7 mouse cellular contexts compared by ENCODE assay signal in the genomic region with DNA sequence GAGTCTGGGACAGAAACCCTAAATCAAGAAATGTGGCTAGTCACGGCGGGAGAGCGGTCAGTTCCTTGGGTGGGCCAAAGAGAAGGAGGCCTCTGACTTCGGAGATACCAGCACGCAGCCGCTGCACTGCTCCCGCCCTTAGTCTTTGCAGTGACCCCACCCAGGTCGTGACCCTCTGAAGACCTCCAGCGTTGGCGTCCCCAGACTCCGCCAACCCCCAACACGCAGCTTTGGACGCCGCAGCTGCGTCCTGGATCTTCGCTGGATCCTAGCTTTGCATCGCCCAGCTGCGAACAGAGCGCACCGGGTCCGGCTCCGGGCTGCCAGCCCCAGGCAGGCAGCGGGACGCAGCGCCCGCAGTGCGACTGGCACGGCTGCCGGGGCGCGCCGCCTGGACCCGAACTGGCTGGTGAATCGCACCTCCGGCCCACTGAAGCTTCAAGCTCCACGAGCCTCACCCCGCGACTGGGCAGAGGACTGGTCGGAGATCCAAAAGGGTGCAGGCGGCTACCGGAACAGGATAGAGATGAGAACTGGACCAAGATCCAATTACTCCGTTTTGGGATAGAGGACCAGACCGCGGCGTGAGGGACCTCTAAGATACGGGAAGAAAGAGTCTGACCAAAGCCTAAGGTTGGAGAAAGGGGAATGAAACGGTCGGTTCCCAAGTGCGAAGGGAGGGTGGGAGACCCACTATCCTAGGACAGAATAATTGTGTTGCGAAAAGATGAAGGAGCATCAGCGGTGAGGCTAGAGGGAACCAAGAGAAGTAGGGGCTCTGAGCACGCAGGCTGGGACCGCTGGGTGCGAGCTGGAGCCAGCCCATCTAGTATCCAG. TPM values are rescaled to one million over a fixed set of nuclear protein-coding genes. Genes with fewer than 3 reads are reported as not detected.
DNase-seq lines count a peak whose midpoint lies in the region; ATAC-seq lines count a peak whose summit lies in the region.

No protein-coding gene starts in this region.

- 1% methylated on average over 54 of the region's 54 CpGs for WGBS in embryonic facial prominence, embryonic 11.5 days
- 1% methylated on average over 54 of the region's 54 CpGs for WGBS in intestine, embryonic 14.5 days

- H3K27ac ChIP-seq in embryonic facial prominence, embryonic 11.5 days (replicated peaks; ENCODE audit: low read depth, low read length): no peak overlapping the region
- H3K27ac ChIP-seq in intestine, embryonic 14.5 days (ENCODE audit: low read depth): no peak overlapping the region

- H3K9ac ChIP-seq in embryonic facial prominence, embryonic 11.5 days (replicated peaks; ENCODE audit: low read length): no peak overlapping the region
- H3K9ac ChIP-seq in intestine, embryonic 14.5 days (ENCODE audit: low read length): no peak overlapping the region

- H3K4me1 ChIP-seq in embryonic facial prominence, embryonic 11.5 days (ENCODE audit: control insufficient read depth, insufficient read depth, low read length): no peaks in the 10 kb centered on the region
- H3K4me1 ChIP-seq in intestine, embryonic 14.5 days (replicated peaks; ENCODE audit: control insufficient read depth, insufficient read depth, low read length): peaks cover 6% of the 10 kb centered on the region; the same call in 1 of the 2 replicates

- H3K27me3 ChIP-seq in embryonic facial prominence, embryonic 11.5 days (ENCODE audit: control insufficient read depth, insufficient read depth, low read length): peaks cover 39% of the 10 kb centered on the region
- H3K27me3 ChIP-seq in intestine, embryonic 14.5 days (replicated peaks; ENCODE audit: control insufficient read depth, insufficient read depth, low read length): peaks cover 54% of the 10 kb centered on the region

- DNase-seq in left cerebral cortex, postnatal 36 days (ENCODE audit: low spot score in 2 of 2): peak; percentile 32 to 45
- no peak for DNase-seq in left cerebral cortex, postnatal 25 days (ENCODE audit: low spot score in 2 of 2)
- DNase-seq in cerebellum, adult 11 months: peak; percentile 66
- no peak for DNase-seq in embryonic facial prominence, embryonic 11.5 days (ENCODE audit: low spot score)
- peak; percentile 58 for DNase-seq in intestine, embryonic 14.5 days (ENCODE audit: low spot score)

- no peaks in the 10 kb centered on the region for H3K36me3 ChIP-seq in embryonic facial prominence, embryonic 11.5 days (replicated peaks; ENCODE audit: control insufficient read depth, insufficient read depth, low read depth, low read length)
- H3K36me3 ChIP-seq in intestine, embryonic 14.5 days (ENCODE audit: control insufficient read depth, insufficient read depth, low read length): no peaks in the 10 kb centered on the region

- peak overlapping the region; percentile 59 for H3K4me3 ChIP-seq in embryonic facial prominence, embryonic 11.5 days (ENCODE audit: low read depth, low read length)
- peak overlapping the region; percentile 59 for H3K4me3 ChIP-seq in intestine, embryonic 14.5 days (ENCODE audit: low read depth, low read length)

- H3K9me3 ChIP-seq in embryonic facial prominence, embryonic 11.5 days (replicated peaks; ENCODE audit: control insufficient read depth, low read length): no peaks in the 10 kb centered on the region
- H3K9me3 ChIP-seq in intestine, embryonic 14.5 days (ENCODE audit: control insufficient read depth, low read length): no peaks in the 10 kb centered on the region

- intact Hi-C loops in left cerebral cortex, postnatal 36 days (cut with DNase I): loop anchor here (5.0 kb wide), 2 partner anchors 80 kb away; partner anchors contain the start of gene Fam193a
- intact Hi-C loops in left cerebral cortex, postnatal 25 days (cut with DNase I): no loop called here

- no peak for ATAC-seq in embryonic facial prominence, embryonic 11.5 days (replicated peaks; ENCODE audit: insufficient number of reproducible peaks, low FRiP score, low TSS enrichment, low read depth)
- ATAC-seq in intestine, embryonic 14.5 days (replicated peaks; ENCODE audit: low FRiP score, low TSS enrichment, low read depth): no peak
- ATAC-seq in monocyte, adult 5-6 weeks (replicated peaks; ENCODE audit: insufficient number of reproducible peaks, low FRiP score, low TSS enrichment, poor library complexity, severe bottlenecking): peak; percentile 23; the same call in 1 of the 2 replicates
- ATAC-seq in erythroid progenitor cell, adult 5-6 weeks (replicated peaks; ENCODE audit: low FRiP score, poor library complexity, severe bottlenecking): no peak

- peak overlapping the region; percentile 95 for H3K4me2 ChIP-seq in embryonic facial prominence, embryonic 11.5 days (ENCODE audit: low read depth, low read length)
- peak overlapping the region; percentile 90 for H3K4me2 ChIP-seq in intestine, embryonic 14.5 days (ENCODE audit: low read length)

RNA-seq across cellular contexts. Expression of gene Zfyve28, which starts 1.0 kb away (rescaled TPM):
- 10 to 100 TPM; 53.1 to 55.3 TPM for total RNA-seq in left cerebral cortex, postnatal 36 days (2021)
- total RNA-seq in left cerebral cortex, postnatal 25 days (2021): 10 to 100 TPM; 40.6 to 62.2 TPM
- 0.24 and 0.64 TPM in 2 replicates for polyA plus RNA-seq in embryonic facial prominence, embryonic 11.5 days (2014; fragmentation: Nextera tagmentation; extraction: Ambion mirVana)
- polyA plus RNA-seq in intestine, embryonic 14.5 days (2014; fragmentation: Nextera tagmentation; extraction: Ambion mirVana): 0.27 and 0.55 TPM in 2 replicates
- total RNA-seq in monocyte, adult 5-6 weeks (2017): 0.43 to 3.9 TPM (median 0.67 TPM) in 3 replicates
- total RNA-seq in erythroid progenitor cell, adult 5-6 weeks (2015; ENCODE audit: low replicate concordance): not detected in 2 replicates
- total RNA-seq in erythroid progenitor cell, adult 5-6 weeks (2017; ENCODE audit: low replicate concordance): 0.30 TPM in 1 of 2 replicates, not detected in the other

RNA-seq across cellular contexts. Expression of gene Cfap99, which starts 1.2 kb away (rescaled TPM):
- 1 to 10 TPM in 1 of 2 experiments, under 1 TPM in 1; 0.96 to 1.5 TPM for total RNA-seq in left cerebral cortex, postnatal 36 days (2021)
- total RNA-seq in left cerebral cortex, postnatal 25 days (2021): 1 to 10 TPM in 1 of 2 experiments, under 1 TPM in 1; 0.71 to 1.1 TPM
- polyA plus RNA-seq in embryonic facial prominence, embryonic 11.5 days (2014; fragmentation: Nextera tagmentation; extraction: Ambion mirVana): not detected in 2 replicates
- not detected in 2 replicates for polyA plus RNA-seq in intestine, embryonic 14.5 days (2014; fragmentation: Nextera tagmentation; extraction: Ambion mirVana)
- total RNA-seq in monocyte, adult 5-6 weeks (2017): 0.38 TPM in 1 of 3 replicates, not detected in the others
- total RNA-seq in erythroid progenitor cell, adult 5-6 weeks (2015; ENCODE audit: low replicate concordance): not detected in 2 replicates
- not detected in 2 replicates for total RNA-seq in erythroid progenitor cell, adult 5-6 weeks (2017; ENCODE audit: low replicate concordance)

RNA-seq across cellular contexts. Expression of gene Rnf4, which starts 48.9 kb away (rescaled TPM):
- total RNA-seq in left cerebral cortex, postnatal 36 days (2021): 10 to 100 TPM; 82.2 to 87.2 TPM
- 10 to 100 TPM; 86.9 to 89.8 TPM for total RNA-seq in left cerebral cortex, postnatal 25 days (2021)
- polyA plus RNA-seq in embryonic facial prominence, embryonic 11.5 days (2014; fragmentation: Nextera tagmentation; extraction: Ambion mirVana): 209 and 210 TPM in 2 replicates
- polyA plus RNA-seq in intestine, embryonic 14.5 days (2014; fragmentation: Nextera tagmentation; extraction: Ambion mirVana): 172 and 197 TPM in 2 replicates
- total RNA-seq in monocyte, adult 5-6 weeks (2017): 155 to 183 TPM (median 179 TPM) in 3 replicates
- total RNA-seq in erythroid progenitor cell, adult 5-6 weeks (2015; ENCODE audit: low replicate concordance): 105 and 141 TPM in 2 replicates
- 134 and 143 TPM in 2 replicates for total RNA-seq in erythroid progenitor cell, adult 5-6 weeks (2017; ENCODE audit: low replicate concordance)

Comparison
In these comparisons a context has a peak if more than half of its experiments do, and no peak if none do; other contexts are left out.
1. DNase-seq: peak in left cerebral cortex, postnatal 36 days (2 of 2), cerebellum, adult 11 months (single experiment) and intestine, embryonic 14.5 days (single experiment); none in left cerebral cortex, postnatal 25 days (0 of 2) and embryonic facial prominence, embryonic 11.5 days (single experiment).